Mouse (Mus musculus) layer of hippocampus, postnatal 36 days (tissue): ENCODE measurements around the gene Tatdn2. TPM values are rescaled to one million over a fixed set of nuclear protein-coding genes. Genes with fewer than 3 reads are reported as not detected.
A peak's percentile ranks its signal among the peaks of the same experiment; 100 is the strongest.
"Not testable (repeated sequence)": the region's sequence is repeated elsewhere in the genome, so short reads cannot be mapped to it uniquely, and the experiment has no call there.

Experiments
- DNase-seq, 2 experiments: peaks; one replicate each; pipeline ENCODE4 v3.0.0; 2022
- total RNA-seq, 2 experiments: library from RNA; stranded (reverse); gene quantifications; 2 replicates each; pipeline ENCODE4 v1.2.3; 2021

Tatdn2 gene
- total RNA-seq, 2 experiments from 2014 or later: 52.5 to 60.7 TPM

GRCm38 (mm10) chr6:113672029-113672428, 24.8 kb upstream of the Tatdn2 start:
- not testable (repeated sequence) for DNase-seq

GRCm38 (mm10) chr6:113672989-113673388, 23.9 kb upstream of the Tatdn2 start:
- no peak for DNase-seq

- DNase-seq: no peak
These were observed 21.6 kb upstream of the Tatdn2 start for GRCm38 (mm10) chr6:113675234-113675633.

- no peak for DNase-seq
These were observed 20.9 kb upstream of the Tatdn2 start for GRCm38 (mm10) chr6:113675991-113676390.

GRCm38 (mm10) chr6:113677070-113677734, 19.6 kb upstream of the Tatdn2 start:
- DNase-seq: no peak

- DNase-seq: peak in 1 of 2 experiments; percentile 33
These were observed 18.4 kb upstream of the Tatdn2 start for GRCm38 (mm10) chr6:113678246-113679012.

- DNase-seq: no peak
These were observed 16.8 kb upstream of the Tatdn2 start for GRCm38 (mm10) chr6:113679993-113680566.

GRCm38 (mm10) chr6:113681271-113681670, 15.6 kb upstream of the Tatdn2 start:
- peak; percentile 68 to 76 for DNase-seq

- DNase-seq: no peak
These were observed 13.6 kb upstream of the Tatdn2 start for GRCm38 (mm10) chr6:113683081-113683825.

GRCm38 (mm10) chr6:113686551-113687125, 10.2 kb upstream of the Tatdn2 start:
- DNase-seq: no peak

GRCm38 (mm10) chr6:113690008-113690399, 6.8 kb upstream of the Tatdn2 start:
- no peak for DNase-seq

- DNase-seq: no peak
These were observed 6.3 kb upstream of the Tatdn2 start for GRCm38 (mm10) chr6:113690400-113691083.

- DNase-seq: no peak
These were observed 5.8 kb upstream of the Tatdn2 start for GRCm38 (mm10) chr6:113691084-113691462.

- no peak for DNase-seq
These were observed 4.2 kb upstream of the Tatdn2 start for GRCm38 (mm10) chr6:113692661-113693133.

- no peak for DNase-seq
These were observed 3.5 kb upstream of the Tatdn2 start for GRCm38 (mm10) chr6:113693377-113693776.

- no peak for DNase-seq
These were observed 1.6 kb upstream of the Tatdn2 start for GRCm38 (mm10) chr6:113695203-113695602.

- no peak for DNase-seq
These were observed 989 bp upstream of the Tatdn2 start for GRCm38 (mm10) chr6:113695766-113696355.

GRCm38 (mm10) chr6:113697222-113698205, 664 bp downstream of the Tatdn2 start:
- peak in 1 of 2 experiments; percentile 18 for DNase-seq

- no peak for DNase-seq
These were observed 15.9 kb downstream of the Tatdn2 start for GRCm38 (mm10) chr6:113712718-113713117.

- not testable (repeated sequence) for DNase-seq
These were observed 16.5 kb downstream of the Tatdn2 start for GRCm38 (mm10) chr6:113713389-113713788.
